Mouse (Mus musculus) ES-E14 (cell line): ENCODE data around the gene Tkfc. TPM values are rescaled to one million over a fixed set of nuclear protein-coding genes. Genes with fewer than 3 reads are reported as not detected.
A peak's percentile ranks its signal among the peaks of the same experiment; 100 is the strongest.

Source experiments
- DNase-seq: peaks from one replicate; pipeline ENCODE4 v3.0.0-alpha.2; 2013; ENCODE audit warnings: low read depth, low spot score
- H3K27ac ChIP-seq: 2 replicates; pipeline ENCODE4 v1.5.1; 2012; ENCODE audit warnings: low read depth, mild to moderate bottlenecking, low read length, moderate library complexity, mixed read lengths; ENCODE audit not compliant: poor library complexity, insufficient read depth, severe bottlenecking
- H3K36me3 ChIP-seq: 2 replicates; pipeline ENCODE4 v1.6.1; 2012; ENCODE audit warnings: mild to moderate bottlenecking, low read length, moderate library complexity, mixed read lengths; ENCODE audit not compliant: control insufficient read depth, poor library complexity, insufficient read depth, severe bottlenecking
- H3K4me1 ChIP-seq, 2 experiments: fragments of 150-350 bp in 1 of 2; sonication (generic) in 1 of 2; 2 replicates each; pipeline ENCODE4 v1.6.1; 2012; ENCODE audit warnings: low read length in 2 of 2, mild to moderate bottlenecking in 1 of 2, mixed read lengths in 1 of 2; ENCODE audit not compliant: control insufficient read depth in 2 of 2, insufficient read depth in 2 of 2, poor library complexity in 1 of 2
- H3K4me3 ChIP-seq, 2 experiments: fragments of 150-350 bp in 1 of 2; sonication (generic) in 1 of 2; 2 replicates each; pipeline ENCODE4 v1.5.1; 2012; ENCODE audit warnings: low read length in 2 of 2, low read depth in 1 of 2, mild to moderate bottlenecking in 1 of 2, mixed read lengths in 1 of 2; ENCODE audit not compliant: insufficient read depth in 1 of 2, poor library complexity in 1 of 2, severe bottlenecking in 1 of 2
- H3K9ac ChIP-seq: 2 replicates; pipeline ENCODE4 v1.6.1; 2012; ENCODE audit warnings: low read depth, mild to moderate bottlenecking, low read length, mixed read lengths; ENCODE audit not compliant: poor library complexity, insufficient read depth, severe bottlenecking
- H3K9me3 ChIP-seq: fragments of 150-350 bp; sonication (generic); 2 replicates; pipeline ENCODE4 v1.6.1; 2012; ENCODE audit warnings: low read depth, mild to moderate bottlenecking, low read length; ENCODE audit not compliant: control insufficient read depth, insufficient read depth
- CHD2 ChIP-seq: IDR thresholded peaks from 2 replicates; pipeline ENCODE4 v1.6.1; 2014; ENCODE audit warnings: mild to moderate bottlenecking, low read depth, low read length, inconsistent platforms
- HCFC1 ChIP-seq: IDR thresholded peaks from 2 replicates; pipeline ENCODE4 v1.6.1; 2012; ENCODE audit warnings: low read length, inconsistent platforms, borderline replicate concordance; ENCODE audit not compliant: insufficient read depth
- MAFK ChIP-seq: IDR thresholded peaks from 2 replicates; pipeline ENCODE4 v1.6.1; 2014; ENCODE audit warnings: mild to moderate bottlenecking, low read depth, low read length, inconsistent platforms; ENCODE audit not compliant: insufficient read depth
- ZC3H11A ChIP-seq: IDR thresholded peaks from 2 replicates; pipeline ENCODE4 v1.6.1; 2012; ENCODE audit warnings: low read depth, mild to moderate bottlenecking, inconsistent platforms, low read length, borderline replicate concordance
- ZNF384 ChIP-seq: IDR thresholded peaks from 2 replicates; pipeline ENCODE4 v1.6.1; 2012; ENCODE audit warnings: low read depth, low read length, inconsistent platforms
- in situ Hi-C, 2 experiments: fragments of 600-800 bp; cut with MboI; formaldehyde crosslinking; loops; one replicate each; pipeline ENCODE4 v1.15.1; 2025; ENCODE audit warnings: low sequenced_read_pairs in 2 of 2, inconsistent platforms in 1 of 2; ENCODE audit not compliant: unreplicated experiment in 2 of 2
- total RNA-seq: library from RNA; depleted of rRNA; stranded (reverse); fragments of 300-350 nt; gene quantifications from 2 replicates; pipeline ENCODE4 v1.2.3, GENCODE M21; 2012; rRNA removed

The Tkfc gene
- total RNA-seq, result 12.2 and 14.4 TPM in 2 replicates

GRCm38 (mm10) chr19:10605293-10605900 is at the start of gene Tkfc, which contains the start of gene Ddb1:
TSS of gene Tkfc (minus strand) at chr19:10605654.
TSS of gene Ddb1 (plus strand) at chr19:10605327.
- in situ Hi-C loops, result loop anchor here in 1 of 2 experiments (25.0 kb wide), 3 partner anchors 718 to 1693 kb away; partner anchors contain the start of genes B3gat3 and Incenp
- TF ChIP-seq HCFC1 (peak; percentile 64; the same call in 1 of the 2 replicates), ZC3H11A (no peak), MAFK (0 out of 2 replicates have a peak, but pooled peaks have one; percentile 3)
- Histone ChIP-seq H3K36me3 (peaks cover 26% of the 10 kb centered on the region), H3K9me3 (no peaks in the 10 kb centered on the region), H3K9ac (peak within 1 kb of the TSS; percentile 99), H3K4me3 (peak within 1 kb of the TSS; percentile 87 to 96), H3K27ac (peak within 1 kb of the TSS; percentile 77), H3K4me1 (peaks cover 12 to 21% of the 10 kb centered on the region in 2 experiments)
- peak; percentile 98 for DNase-seq

- H3K9ac ChIP-seq, result no peak overlapping the region
- TF ChIP-seq CHD2 (no peak), MAFK (no peak)
- no peak for DNase-seq
- no peaks in the 10 kb centered on the region for H3K4me1 ChIP-seq
- H3K9me3 ChIP-seq, result no peaks in the 10 kb centered on the region
- no peak overlapping the region for H3K4me3 ChIP-seq
- no peak overlapping the region for H3K27ac ChIP-seq
- in situ Hi-C loops, result no loop called here
- H3K36me3 ChIP-seq, result no peaks in the 10 kb centered on the region
Measured at GRCm38 (mm10) chr19:10648156-10648555, 42.7 kb upstream of the Tkfc start.

GRCm38 (mm10) chr19:10645616-10646015 is 40.2 kb upstream of the Tkfc start:
- in situ Hi-C loops, result no loop called here
- DNase-seq, result no peak
- Histone ChIP-seq H3K4me3 (no peak overlapping the region), H3K9ac (no peak overlapping the region), H3K4me1 (no peaks in the 10 kb centered on the region), H3K36me3 (no peaks in the 10 kb centered on the region), H3K27ac (no peak overlapping the region), H3K9me3 (no peaks in the 10 kb centered on the region)
- TF ChIP-seq ZC3H11A (no peak), HCFC1 (no peak), CHD2 (no peak), MAFK (no peak), ZNF384 (no peak)

- no peak for DNase-seq
Measured at GRCm38 (mm10) chr19:10640589-10641378, 35.3 kb upstream of the Tkfc start.

More at GRCm38 (mm10) chr19:10640589-10641378, 35.3 kb upstream of the Tkfc start:
- no peak for TF ChIP-seq ZC3H11A
- TF ChIP-seq CHD2, result no peak
- no peak for TF ChIP-seq ZNF384
- TF ChIP-seq HCFC1, result no peak
- no peak for TF ChIP-seq MAFK
- no peaks in the 10 kb centered on the region for H3K9me3 ChIP-seq
- H3K4me1 ChIP-seq, result no peaks in the 10 kb centered on the region
- no peak overlapping the region for H3K27ac ChIP-seq
- in situ Hi-C loops, result no loop called here
- H3K36me3 ChIP-seq, result no peaks in the 10 kb centered on the region
- H3K4me3 ChIP-seq, result no peak overlapping the region
- H3K9ac ChIP-seq, result no peak overlapping the region
